Mouse (Mus musculus) CD4-positive, CD25-positive, alpha-beta regulatory T cell (primary cell): Measurements from ENCODE around the gene Gm14435. TPM values are rescaled to one million over a fixed set of nuclear protein-coding genes. Genes with fewer than 3 reads are reported as not detected.

ENCODE experiments used
- polyA plus RNA-seq: library from polyadenylated mRNA; unstranded; fragments of 100-300 nt; shearing (Covaris generic); gene quantifications from one replicate; pipeline ENCODE4 v1.2.1, GENCODE M21; 2017

Gene Gm14435
- 8.8 TPM for polyA plus RNA-seq

DNA sequence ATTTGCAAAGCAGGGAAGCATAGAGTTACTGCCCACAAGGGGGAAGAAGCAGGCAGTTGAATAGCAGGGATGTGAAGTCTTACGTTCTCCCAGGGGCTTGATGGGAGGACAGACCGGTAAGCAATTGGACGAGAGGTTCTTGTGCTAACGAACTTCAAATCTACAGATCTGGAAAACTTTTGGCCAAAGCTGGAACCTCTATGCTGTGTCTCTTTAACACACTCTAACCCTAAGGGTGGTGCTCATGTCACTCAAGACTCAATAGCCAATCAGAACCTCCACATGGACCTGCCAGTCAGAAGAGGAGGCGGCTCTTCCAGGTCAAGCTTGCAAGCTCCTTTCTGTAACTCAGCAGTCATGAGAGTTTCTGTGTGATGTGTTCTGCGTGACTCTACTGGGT is at the start of gene Gm14435:
Gene Gm14435 (plus strand): TSS at position 301 of the 400 bp plus-strand sequence.

Other genes with a start within 250 kb of the Gm14435 start
- gene 2210418O10Rik, start 197.0 kb upstream of the Gm14435 start, polyA plus RNA-seq, result 4.1 TPM
- gene Gm11009, start 104.1 kb upstream of the Gm14435 start, polyA plus RNA-seq, result not detected
- 10.4 TPM for gene Gm14434, start 63.2 kb downstream of the Gm14435 start, polyA plus RNA-seq
- gene Zfp967, start 97.5 kb downstream of the Gm14435 start, polyA plus RNA-seq, result not detected
- 1.6 TPM for gene Gm14308, start 212.8 kb downstream of the Gm14435 start, polyA plus RNA-seq
- 6.8 TPM for gene Zfp973, start 246.9 kb downstream of the Gm14435 start, polyA plus RNA-seq